Mouse (Mus musculus): ENCODE measurements around the gene Lin52. TPM values are rescaled to one million over a fixed set of nuclear protein-coding genes. Genes with fewer than 3 reads are reported as not detected.

Lin52 gene
- polyA plus RNA-seq, 1 experiment = not detected

DNA sequence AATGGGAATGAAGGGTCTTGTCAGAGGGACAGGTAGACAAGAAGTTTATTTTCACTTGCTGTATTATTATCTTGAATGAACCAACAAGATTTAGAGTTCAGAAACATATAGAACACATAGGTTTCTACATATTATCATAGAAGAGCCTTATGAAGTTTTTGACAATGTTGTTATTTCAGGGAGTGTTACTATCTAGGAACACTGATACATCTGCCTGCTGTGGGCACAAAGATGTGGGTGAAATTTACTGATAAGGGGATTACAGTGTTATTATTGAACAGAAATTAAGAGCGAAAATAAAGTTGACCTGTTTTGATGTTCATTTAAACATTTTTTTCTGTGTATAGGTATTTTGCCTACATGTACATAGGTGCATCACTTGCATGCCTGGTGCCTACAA lies 45.6 kb downstream of the Lin52 start:
- Histone ChIP-seq H3K4me3 (ENCODE audit: insufficient read depth, low read depth, low read length) (no peak overlapping the region), H3K27ac (ENCODE audit: insufficient read depth, low read depth, low read length) (no peak overlapping the region), H3K4me1 (ENCODE audit: control insufficient read depth, insufficient read depth, low read length) (no peaks in the 10 kb centered on the region)
- TF ChIP-seq POLR2A (IDR thresholded peaks at IDR 0.05; ENCODE audit: insufficient read depth, low read depth, low read length) = no peak
- no peak for TF ChIP-seq CTCF (IDR thresholded peaks at IDR 0.05; ENCODE audit: insufficient read depth, low read depth, low read length)
- WGBS = 96% methylated on average over 1 of the region's 1 CpGs

DNA sequence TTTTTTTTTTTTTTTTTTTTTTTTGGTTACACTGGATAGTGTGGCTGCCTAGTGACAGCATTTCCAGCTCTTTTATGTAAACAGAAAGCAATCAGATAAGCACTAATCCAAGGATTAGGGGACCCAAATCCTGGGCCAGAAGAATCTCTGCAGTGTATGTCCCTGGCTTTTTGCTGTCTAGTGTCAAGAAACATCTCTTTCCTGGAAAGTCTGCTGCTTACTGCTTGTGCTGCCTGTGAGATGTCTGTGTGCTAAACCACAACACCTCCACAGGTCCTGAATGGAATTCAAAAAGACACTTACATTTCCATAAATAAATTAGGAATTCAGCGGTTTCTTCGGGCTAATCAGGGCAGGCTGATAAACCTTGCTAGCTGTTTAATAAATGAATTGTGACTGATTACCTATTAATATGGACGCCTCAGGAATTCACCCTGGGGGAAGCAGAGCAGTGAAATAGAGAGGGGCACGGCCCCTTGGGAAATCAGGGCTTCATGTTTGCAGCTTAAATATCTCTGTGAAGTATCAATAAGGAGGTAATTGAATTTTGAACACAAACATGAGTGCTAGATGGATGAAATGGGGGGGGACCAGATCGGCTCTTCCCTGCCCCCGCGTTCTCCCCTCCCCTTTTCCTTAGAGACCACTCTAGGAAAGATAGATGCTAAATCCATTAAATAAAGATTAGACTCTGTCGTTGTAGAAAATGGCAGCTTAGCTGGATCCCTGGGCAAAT lies 49.5 kb downstream of the Lin52 start:
- Histone ChIP-seq H3K4me3 (ENCODE audit: insufficient read depth, low read depth, low read length) (no peak overlapping the region), H3K4me1 (ENCODE audit: control insufficient read depth, insufficient read depth, low read length) (no peaks in the 10 kb centered on the region), H3K27ac (ENCODE audit: insufficient read depth, low read depth, low read length) (no peak overlapping the region)
- TF ChIP-seq POLR2A (IDR thresholded peaks at IDR 0.05; ENCODE audit: insufficient read depth, low read depth, low read length) = no peak
- TF ChIP-seq CTCF (IDR thresholded peaks at IDR 0.05; ENCODE audit: insufficient read depth, low read depth, low read length) = no peak
- WGBS = 71% methylated on average over 8 of the region's 8 CpGs

DNA sequence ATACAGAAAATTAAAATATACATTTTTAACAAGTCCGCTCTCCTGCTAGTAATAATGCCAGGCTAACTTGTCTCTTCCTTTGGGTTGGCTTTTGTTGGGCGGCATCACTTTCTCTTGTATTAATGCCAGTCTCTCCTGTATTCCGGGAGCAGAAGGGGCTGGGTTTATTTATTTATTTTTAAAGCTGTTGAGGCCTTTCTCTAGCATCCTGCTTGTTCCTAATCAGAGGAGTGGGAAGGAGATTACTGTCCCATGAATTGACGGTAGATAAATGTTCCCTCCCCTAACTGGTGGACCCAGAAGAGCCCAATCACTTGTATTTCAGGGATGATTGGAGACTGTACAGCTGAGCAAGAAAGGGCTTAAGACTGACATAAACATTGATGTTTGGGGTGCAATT lies 50.1 kb downstream of the Lin52 start:
- TF ChIP-seq CTCF (IDR thresholded peaks at IDR 0.05; ENCODE audit: insufficient read depth, low read depth, low read length) (no peak), POLR2A (IDR thresholded peaks at IDR 0.05; ENCODE audit: insufficient read depth, low read depth, low read length) (no peak)
- H3K4me1 ChIP-seq (ENCODE audit: control insufficient read depth, insufficient read depth, low read length) = no peaks in the 10 kb centered on the region
- no peak overlapping the region for H3K27ac ChIP-seq (ENCODE audit: insufficient read depth, low read depth, low read length)
- 81% methylated on average over 4 of the region's 4 CpGs for WGBS
- no peak overlapping the region for H3K4me3 ChIP-seq (ENCODE audit: insufficient read depth, low read depth, low read length)

DNA sequence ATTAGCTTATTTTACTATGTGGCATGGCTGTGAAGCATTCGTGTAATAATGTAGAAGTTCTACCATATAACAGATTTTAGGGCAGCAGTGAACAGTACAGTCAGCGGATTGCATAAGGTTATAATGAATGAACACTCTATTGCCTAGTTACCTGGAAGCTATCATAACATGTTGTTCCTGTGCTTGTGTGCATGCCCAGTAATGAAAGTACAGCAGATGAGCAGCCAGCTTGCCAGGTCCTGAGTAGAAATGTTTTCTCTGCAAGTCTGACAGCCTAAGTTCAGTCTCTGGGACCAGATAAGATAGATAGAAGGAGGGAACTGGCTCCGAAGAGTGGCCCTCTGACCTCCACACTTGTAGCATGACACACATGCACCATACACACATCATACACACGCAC lies 55.6 kb downstream of the Lin52 start:
- Histone ChIP-seq H3K27ac (ENCODE audit: insufficient read depth, low read depth, low read length) (no peak overlapping the region), H3K4me3 (ENCODE audit: insufficient read depth, low read depth, low read length) (no peak overlapping the region), H3K4me1 (ENCODE audit: control insufficient read depth, insufficient read depth, low read length) (no peaks in the 10 kb centered on the region)
- TF ChIP-seq CTCF (IDR thresholded peaks at IDR 0.05; ENCODE audit: insufficient read depth, low read depth, low read length) (no peak), POLR2A (IDR thresholded peaks at IDR 0.05; ENCODE audit: insufficient read depth, low read depth, low read length) (no peak)
- WGBS = 98% methylated on average over 4 of the region's 4 CpGs

DNA sequence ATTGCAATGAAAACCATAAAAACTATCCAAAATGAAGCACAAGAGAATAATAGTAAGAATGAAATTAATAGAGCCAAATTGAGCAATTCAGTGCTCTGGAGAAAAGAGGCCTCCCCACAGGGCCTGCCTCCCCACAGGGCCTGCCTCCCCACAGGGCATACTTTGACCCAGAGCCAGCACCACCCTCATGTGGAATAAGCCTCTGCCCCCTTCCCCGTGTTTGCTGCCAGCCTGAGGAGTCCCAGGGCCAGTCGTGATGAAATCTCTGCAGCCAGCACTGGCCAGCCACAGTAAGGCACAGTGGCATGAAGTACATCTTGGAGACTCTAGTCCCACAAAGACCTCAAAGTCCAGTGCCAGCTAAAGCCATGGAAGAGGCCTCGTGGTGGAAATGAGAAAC lies 60.8 kb downstream of the Lin52 start:
- Histone ChIP-seq H3K4me1 (ENCODE audit: control insufficient read depth, insufficient read depth, low read length) (no peaks in the 10 kb centered on the region), H3K4me3 (ENCODE audit: insufficient read depth, low read depth, low read length) (no peak overlapping the region), H3K27ac (ENCODE audit: insufficient read depth, low read depth, low read length) (no peak overlapping the region)
- TF ChIP-seq CTCF (IDR thresholded peaks at IDR 0.05; ENCODE audit: insufficient read depth, low read depth, low read length) (no peak), POLR2A (IDR thresholded peaks at IDR 0.05; ENCODE audit: insufficient read depth, low read depth, low read length) (no peak)
- 31% methylated on average over 3 of the region's 3 CpGs for WGBS

DNA sequence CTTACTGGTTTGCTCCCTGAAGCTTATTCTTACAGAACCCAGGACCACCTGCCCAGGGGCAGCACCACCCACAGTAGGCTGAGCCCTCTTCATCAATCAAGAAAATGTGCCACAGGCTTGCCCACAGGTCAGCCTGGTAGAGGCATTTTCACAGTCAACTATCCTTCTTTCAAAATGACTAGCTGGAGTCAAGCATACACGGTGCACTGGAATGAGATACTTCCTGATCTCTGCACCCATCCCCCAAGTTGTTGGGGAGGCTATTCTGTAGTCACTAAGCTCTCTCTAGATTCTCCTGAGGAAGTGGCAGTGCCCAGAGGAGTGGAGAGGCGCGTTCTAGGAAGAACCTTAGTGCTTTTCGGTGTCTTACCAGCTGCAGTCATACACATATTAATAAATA lies 64.3 kb downstream of the Lin52 start:
- 85% methylated on average over 4 of the region's 4 CpGs for WGBS
- no peak overlapping the region for H3K4me3 ChIP-seq (ENCODE audit: insufficient read depth, low read depth, low read length)
- no peaks in the 10 kb centered on the region for H3K4me1 ChIP-seq (ENCODE audit: control insufficient read depth, insufficient read depth, low read length)
- H3K27ac ChIP-seq (ENCODE audit: insufficient read depth, low read depth, low read length) = no peak overlapping the region
- TF ChIP-seq POLR2A (IDR thresholded peaks at IDR 0.05; ENCODE audit: insufficient read depth, low read depth, low read length) = no peak
- TF ChIP-seq CTCF (IDR thresholded peaks at IDR 0.05; ENCODE audit: insufficient read depth, low read depth, low read length) = no peak

DNA sequence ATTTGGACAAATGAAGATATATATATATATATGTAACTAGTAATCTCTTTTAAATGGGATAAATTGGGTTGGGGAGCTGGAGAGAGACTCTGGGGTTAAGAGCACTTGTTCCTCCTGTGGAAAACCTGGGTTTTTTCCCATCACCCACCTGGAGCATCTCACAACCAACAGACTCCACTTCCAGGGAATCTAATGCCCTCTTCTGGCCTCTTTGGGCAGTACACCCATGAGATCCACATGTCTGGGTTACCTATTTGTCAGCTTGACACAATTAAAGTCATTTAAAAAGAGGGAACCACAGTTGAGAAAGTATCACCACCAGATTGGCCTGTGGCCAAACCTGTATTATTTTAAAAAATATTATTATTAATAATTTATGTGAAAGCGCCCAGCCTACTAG lies 65.4 kb downstream of the Lin52 start:
- no peak overlapping the region for H3K4me3 ChIP-seq (ENCODE audit: insufficient read depth, low read depth, low read length)
- 100% methylated on average over 1 of the region's 1 CpGs for WGBS
- H3K4me1 ChIP-seq (ENCODE audit: control insufficient read depth, insufficient read depth, low read length) = no peaks in the 10 kb centered on the region
- H3K27ac ChIP-seq (ENCODE audit: insufficient read depth, low read depth, low read length) = no peak overlapping the region
- TF ChIP-seq CTCF (IDR thresholded peaks at IDR 0.05; ENCODE audit: insufficient read depth, low read depth, low read length) (no peak), POLR2A (IDR thresholded peaks at IDR 0.05; ENCODE audit: insufficient read depth, low read depth, low read length) (no peak)

DNA sequence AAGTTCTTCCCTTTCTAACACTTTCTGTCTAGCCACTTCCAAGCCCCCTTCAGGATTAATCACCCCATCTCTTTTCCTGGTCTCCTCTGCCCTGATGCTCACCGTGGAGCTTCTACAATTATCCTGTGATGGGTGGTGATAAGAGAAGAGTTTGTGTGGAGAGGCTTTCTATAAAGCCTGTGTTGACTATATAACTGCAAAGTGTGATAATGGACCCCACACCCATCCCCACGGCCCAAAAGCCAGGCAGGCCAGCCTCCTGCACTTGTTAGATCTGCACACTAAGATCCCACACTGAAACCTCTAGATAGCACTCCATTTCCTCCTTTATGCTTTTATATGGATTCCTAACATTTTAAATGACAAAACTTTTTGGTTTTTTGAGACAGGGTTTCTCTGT lies 66.8 kb downstream of the Lin52 start:
- H3K27ac ChIP-seq (ENCODE audit: insufficient read depth, low read depth, low read length) = no peak overlapping the region
- no peak overlapping the region for H3K4me3 ChIP-seq (ENCODE audit: insufficient read depth, low read depth, low read length)
- TF ChIP-seq POLR2A (IDR thresholded peaks at IDR 0.05; ENCODE audit: insufficient read depth, low read depth, low read length) (no peak), CTCF (IDR thresholded peaks at IDR 0.05; ENCODE audit: insufficient read depth, low read depth, low read length) (no peak)
- no peaks in the 10 kb centered on the region for H3K4me1 ChIP-seq (ENCODE audit: control insufficient read depth, insufficient read depth, low read length)
- 86% methylated on average over 2 of the region's 2 CpGs for WGBS

DNA sequence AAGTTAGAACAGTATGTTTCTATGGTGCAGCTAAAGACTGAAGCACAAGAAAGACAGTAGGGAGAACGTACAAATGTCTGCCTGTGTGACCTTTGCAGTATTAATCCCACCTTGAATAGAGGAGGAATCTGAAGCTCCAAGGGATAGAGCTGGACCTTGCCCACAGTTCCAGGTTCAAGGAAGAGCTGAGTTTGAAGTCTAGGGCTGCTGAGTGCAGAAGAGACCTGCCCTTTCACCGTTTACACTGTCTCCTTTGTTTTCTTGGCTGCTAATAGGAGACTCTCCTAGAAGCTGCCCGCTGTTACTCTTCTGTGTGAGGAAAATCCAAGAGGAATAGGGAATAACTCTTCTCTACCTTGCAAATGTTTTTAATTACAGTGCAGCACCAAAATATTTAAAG lies 72.5 kb downstream of the Lin52 start:
- Histone ChIP-seq H3K4me3 (ENCODE audit: insufficient read depth, low read depth, low read length) (no peak overlapping the region), H3K27ac (ENCODE audit: insufficient read depth, low read depth, low read length) (no peak overlapping the region), H3K4me1 (ENCODE audit: control insufficient read depth, insufficient read depth, low read length) (no peaks in the 10 kb centered on the region)
- TF ChIP-seq CTCF (IDR thresholded peaks at IDR 0.05; ENCODE audit: insufficient read depth, low read depth, low read length) (no peak), POLR2A (IDR thresholded peaks at IDR 0.05; ENCODE audit: insufficient read depth, low read depth, low read length) (no peak)
- WGBS = 63% methylated on average over 3 of the region's 3 CpGs
